Mouse (Mus musculus) urinary bladder, postnatal 10 days (tissue): Measurements from ENCODE around the gene Adcy2.

Experiments
- DNase-seq: peaks from one replicate; pipeline ENCODE4 v3.0.0; 2022; ENCODE audit warnings: low spot score

Adcy2 gene

DNA sequence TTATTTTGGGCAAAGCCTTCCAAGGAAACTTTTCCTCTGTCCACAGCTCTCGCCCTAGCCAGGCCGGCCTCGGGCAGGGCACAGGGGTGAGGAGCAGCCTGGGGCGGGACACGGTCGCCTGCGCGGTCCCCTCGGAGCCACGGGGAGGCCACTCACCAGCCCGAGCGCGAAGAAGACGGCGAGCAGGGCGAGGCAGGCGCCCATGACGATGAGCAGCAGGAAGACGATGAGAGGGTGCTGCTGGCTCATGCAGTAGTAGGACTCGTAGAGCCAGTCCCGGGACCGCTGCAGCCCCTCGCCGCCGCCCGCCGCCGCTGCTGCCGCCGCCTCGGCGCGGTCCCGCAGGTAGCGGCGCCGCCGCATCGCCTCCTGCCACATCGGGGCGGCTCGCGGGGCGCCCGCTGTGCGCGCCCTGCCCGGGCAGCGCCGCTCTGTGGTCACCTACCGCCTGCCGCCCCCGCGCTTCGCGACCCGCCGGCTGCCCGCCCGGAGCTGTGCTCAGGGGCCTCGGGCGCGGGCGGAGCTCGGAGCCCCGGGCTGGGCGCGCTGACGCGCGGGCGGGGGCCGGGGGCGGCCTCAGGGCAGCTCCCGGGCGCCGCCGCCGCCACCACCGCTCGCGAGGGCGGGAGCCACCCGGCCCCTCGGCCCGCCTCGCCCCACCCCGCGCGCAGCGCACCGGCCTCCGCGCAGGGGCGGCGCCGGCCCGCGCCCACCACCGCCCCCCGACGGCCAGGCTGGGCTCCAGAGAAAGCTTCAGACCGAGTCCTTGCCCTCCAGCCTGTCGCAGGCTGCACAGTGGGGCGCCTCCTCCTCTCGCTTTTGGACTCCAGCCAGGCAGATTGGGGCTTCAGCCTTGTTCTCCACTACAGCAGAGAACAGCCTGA is at the start of gene Adcy2:
Adcy2 (minus strand) TSS at position 624 of the 884 bp plus-strand sequence.
- no peak for DNase-seq

- DNase-seq: no peak
These were observed 37.8 kb upstream of the Adcy2 start for GRCm38 (mm10) chr13:69036991-69037597.

- no peak for DNase-seq
These were observed 35.3 kb upstream of the Adcy2 start for GRCm38 (mm10) chr13:69034621-69035020.

DNA sequence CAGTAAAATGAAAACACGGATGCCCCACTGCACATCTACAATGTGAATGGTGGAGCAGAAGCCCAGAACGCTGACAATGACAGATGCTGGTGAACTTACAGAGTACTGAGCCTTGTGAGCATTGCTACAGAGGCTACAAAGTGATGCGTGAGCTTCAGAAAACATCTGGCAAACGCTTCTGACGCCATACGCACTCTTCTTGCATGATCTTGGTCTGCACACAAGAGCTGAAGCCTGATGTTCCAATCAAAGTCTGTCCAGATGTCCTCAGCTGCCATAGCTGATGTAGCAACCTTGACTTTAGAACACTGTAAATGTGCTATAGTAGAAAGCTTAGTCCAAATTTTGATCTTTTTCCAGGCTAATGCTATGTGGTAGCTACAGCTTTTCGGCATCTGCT is 34.2 kb upstream of the Adcy2 start:
- DNase-seq: no peak

DNA sequence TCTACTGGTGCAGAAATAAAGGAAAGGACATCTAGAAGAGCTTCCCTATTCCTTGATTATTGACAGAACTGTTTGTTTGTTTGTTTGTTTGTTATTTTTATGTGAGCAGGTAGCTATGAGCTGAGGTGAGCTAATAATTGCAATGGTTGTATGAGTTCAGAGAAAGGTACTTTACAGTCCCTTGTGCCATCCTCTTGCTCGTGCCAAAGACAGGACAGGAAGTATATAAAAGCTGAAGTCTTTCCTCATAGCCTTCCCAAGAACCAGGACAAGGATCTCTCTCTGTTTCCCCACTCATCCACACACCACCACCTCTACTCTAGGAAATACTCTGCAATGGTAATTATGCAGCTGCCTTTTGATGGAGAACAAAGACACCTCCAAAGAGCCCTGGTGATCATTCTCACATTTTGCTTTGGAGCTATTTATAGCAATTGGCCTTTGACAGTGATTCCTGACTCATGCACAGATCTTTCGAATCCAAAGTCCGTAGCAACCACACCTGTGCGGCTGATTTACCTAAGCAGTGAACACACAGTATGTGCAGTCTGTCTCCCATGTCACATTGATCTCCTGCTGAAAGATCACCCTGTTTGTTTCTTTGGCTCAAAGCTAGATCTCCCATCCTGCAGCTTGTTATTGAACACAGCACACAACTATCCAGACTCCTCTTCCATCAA is 29.9 kb upstream of the Adcy2 start:
- no peak for DNase-seq

- no peak for DNase-seq
These were observed 25.6 kb upstream of the Adcy2 start for GRCm38 (mm10) chr13:69024964-69025363.

GRCm38 (mm10) chr13:69023239-69023638 is 23.9 kb upstream of the Adcy2 start:
- DNase-seq: no peak

- DNase-seq: no peak
These were observed 21.2 kb upstream of the Adcy2 start for GRCm38 (mm10) chr13:69020574-69020973.

DNA sequence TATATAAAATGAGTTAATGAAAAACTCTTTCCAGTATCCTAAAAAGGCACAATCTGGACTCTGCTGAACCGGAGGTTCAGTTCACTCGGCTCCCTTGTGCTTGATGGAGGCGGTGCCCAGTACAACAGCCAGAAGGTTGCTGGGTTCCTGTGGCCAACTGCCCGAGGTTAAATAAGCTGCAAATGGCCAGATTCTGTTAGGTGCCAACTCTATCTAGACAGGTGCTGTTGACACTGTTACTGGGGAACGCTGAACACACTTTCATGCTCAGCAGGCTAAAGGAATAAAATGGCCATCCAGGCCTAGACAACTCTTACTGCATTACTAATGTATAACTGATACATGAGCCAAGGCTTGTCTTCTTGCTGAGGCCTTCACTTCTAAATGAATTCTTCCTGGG is 7.6 kb upstream of the Adcy2 start:
- DNase-seq: no peak

DNA sequence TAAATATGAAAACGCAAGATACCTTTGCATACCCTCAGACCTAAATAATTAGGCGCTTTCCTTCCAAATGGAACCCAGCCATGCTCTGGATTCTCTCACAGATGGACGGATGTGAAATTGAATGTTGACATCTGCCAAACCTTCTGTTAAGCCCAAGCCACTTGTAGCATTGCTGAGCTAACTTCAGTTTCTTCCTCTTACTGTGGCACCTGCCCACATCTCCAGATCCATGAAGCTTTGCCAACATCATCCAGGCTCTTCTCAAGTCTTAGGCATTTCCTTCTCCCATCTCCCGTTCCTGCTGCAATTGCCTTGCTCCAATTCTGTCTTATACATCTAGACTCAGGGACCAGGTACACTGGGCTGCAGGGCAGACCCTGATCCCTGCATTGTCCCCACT is 6.8 kb upstream of the Adcy2 start:
- no peak for DNase-seq

DNA sequence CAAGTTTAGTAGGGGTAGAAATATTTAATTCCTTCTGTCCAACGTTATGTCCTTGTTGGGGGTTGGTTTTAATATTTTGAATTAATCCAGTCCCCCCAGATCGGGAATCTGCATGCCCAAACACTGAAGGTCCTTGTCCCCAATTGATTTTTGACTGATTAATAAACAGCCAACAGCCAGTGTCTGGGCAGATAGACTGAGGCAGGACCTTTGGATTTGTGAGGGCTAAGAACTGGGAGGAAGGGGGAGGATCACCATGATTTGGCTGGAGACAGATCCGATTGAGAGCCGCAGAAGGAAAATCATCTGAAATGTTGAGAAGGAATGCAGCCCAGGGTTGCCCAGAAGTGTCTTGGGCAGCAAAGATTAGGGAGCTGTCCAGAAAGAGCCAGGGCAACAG is 5.1 kb upstream of the Adcy2 start:
- DNase-seq: no peak

DNA sequence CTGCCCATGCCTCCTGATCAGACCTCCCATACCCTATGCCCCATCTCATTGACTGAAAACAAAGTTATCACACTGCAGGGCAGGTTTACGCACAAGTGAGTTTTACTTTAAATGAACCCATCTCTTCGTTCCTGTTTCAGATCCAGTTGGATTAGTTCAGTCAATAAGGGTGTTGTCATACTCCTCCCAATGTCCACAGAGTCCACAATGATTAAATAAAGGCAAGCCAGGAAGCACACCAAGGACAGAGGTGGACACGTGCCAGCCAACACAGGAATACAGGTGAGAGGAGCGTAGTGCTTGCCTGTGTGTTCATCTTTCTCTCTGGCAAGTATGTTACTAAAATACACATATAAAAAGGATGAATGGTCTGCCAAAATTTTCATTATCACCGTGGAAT is 3.3 kb upstream of the Adcy2 start:
- no peak for DNase-seq

GRCm38 (mm10) chr13:69002173-69002572 is 2.8 kb upstream of the Adcy2 start:
- no peak for DNase-seq

- DNase-seq: no peak
These were observed 485 bp upstream of the Adcy2 start for GRCm38 (mm10) chr13:68999826-69000225.

- DNase-seq: no peak
These were observed 803 bp downstream of the Adcy2 start for GRCm38 (mm10) chr13:68998558-68998917.

DNA sequence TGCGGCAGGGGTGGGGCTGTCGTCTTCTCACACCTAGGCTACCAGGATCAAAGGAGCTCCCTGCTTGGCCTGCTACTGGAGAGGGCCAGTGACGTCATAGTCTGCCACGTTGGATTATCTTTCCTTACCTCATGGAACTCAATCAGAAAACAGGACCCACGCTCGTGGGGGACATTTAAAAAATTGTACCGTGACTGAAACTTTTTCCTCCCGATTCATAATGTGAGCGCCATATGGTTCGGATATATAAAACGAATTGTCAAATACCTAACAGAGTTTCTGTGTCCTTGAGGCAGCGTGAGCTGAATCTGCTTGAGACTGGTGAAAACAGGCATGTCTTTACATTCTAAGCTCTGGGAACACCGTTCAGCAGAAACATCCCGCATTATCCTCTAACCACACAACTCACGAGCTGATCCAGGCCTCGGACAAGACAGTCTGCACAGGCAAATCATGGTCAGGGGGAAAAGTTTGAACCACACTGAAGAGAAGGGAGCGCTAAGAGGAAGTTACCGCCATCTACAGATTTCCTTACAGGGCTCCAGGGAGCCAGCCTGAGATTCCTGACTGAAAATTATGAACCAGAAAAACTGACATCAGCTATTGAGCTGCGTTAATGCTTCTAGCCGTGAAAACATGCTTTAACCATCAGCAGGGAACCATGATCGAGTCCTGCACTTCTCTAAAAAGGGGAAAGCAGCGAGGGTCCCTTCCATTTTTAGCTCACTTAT is 1.4 kb downstream of the Adcy2 start:
- no peak for DNase-seq

GRCm38 (mm10) chr13:68997386-68997785 is 2.0 kb downstream of the Adcy2 start:
- DNase-seq: no peak

GRCm38 (mm10) chr13:68996661-68997060 is 2.7 kb downstream of the Adcy2 start:
- no peak for DNase-seq

DNA sequence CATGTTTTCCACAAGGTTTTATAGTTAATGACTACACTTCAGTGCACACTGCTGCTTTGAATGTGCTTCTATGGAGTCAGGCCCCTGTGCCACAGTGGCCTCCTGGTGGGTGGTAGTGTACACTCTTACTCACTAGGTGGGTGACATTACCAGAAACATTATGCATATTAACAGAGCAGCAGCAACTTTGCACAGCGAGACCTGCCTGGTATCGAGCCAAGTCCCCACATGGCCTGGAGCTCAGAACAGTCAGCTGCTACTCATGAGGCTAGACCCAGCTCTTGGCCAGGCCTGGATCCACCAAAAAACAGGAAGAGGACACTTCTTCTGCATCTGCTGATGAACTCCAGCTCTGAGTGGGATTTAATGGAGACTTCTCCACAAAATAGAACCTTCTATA is 13.6 kb downstream of the Adcy2 start:
- DNase-seq: no peak

GRCm38 (mm10) chr13:68984000-68984399 is 15.3 kb downstream of the Adcy2 start:
- no peak for DNase-seq

GRCm38 (mm10) chr13:68981048-68981447 is 18.3 kb downstream of the Adcy2 start:
- no peak for DNase-seq

DNA sequence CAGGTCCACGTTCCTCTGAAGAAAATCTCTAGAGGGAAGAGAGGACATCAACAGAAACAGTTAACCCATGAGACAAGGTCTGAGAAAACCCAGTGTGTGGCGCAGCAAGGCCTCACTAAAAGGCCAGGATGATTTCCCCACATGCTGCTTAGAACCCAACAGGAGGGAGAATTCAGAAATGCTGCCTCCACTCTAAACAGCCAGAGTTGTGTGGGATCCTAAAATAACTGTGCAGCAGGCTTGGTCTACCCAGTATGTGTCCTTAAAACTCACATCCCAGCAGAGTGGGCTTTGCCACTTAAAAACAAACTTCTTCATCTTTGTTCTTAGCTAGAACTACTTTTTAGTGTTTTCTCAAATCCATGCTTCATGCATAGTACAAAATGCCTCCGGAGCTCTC is 26.2 kb downstream of the Adcy2 start:
- no peak for DNase-seq
